Mouse (Mus musculus) neural tube, embryonic 12.5 days (tissue): Measurements from ENCODE around the gene Clec4a3. TPM values are rescaled to one million over a fixed set of nuclear protein-coding genes. Genes with fewer than 3 reads are reported as not detected.
"Not testable (repeated sequence)": the region's sequence is repeated elsewhere in the genome, so short reads cannot be mapped to it uniquely, and the experiment has no call there.

Source experiments
- ATAC-seq: fragments of 200-750 bp; cut with Nextera tagmentation; 2 replicates; pipeline ENCODE4 v1.8.0; 2017; ENCODE audit warnings: low read depth, mild to moderate bottlenecking, moderate TSS enrichment, moderate library complexity; ENCODE audit not compliant: low FRiP score
- H3K27ac ChIP-seq: fragments of 300-500 bp; sonication (generic); 2 replicates; pipeline ENCODE4 v1.5.1; 2016
- H3K27me3 ChIP-seq: fragments of 300-500 bp; sonication (generic); replicated peaks from 2 replicates; pipeline ENCODE4 v1.6.1; 2016; ENCODE audit warnings: mild to moderate bottlenecking
- H3K36me3 ChIP-seq: fragments of 300-500 bp; sonication (generic); 2 replicates; pipeline ENCODE4 v1.6.1; 2016; ENCODE audit warnings: mild to moderate bottlenecking
- H3K4me1 ChIP-seq: fragments of 300-500 bp; sonication (generic); 2 replicates; pipeline ENCODE4 v1.6.1; 2016
- H3K4me2 ChIP-seq: fragments of 300-500 bp; sonication (generic); replicated peaks from 2 replicates; pipeline ENCODE4 v1.6.1; 2016; ENCODE audit warnings: mild to moderate bottlenecking
- H3K4me3 ChIP-seq: fragments of 300-500 bp; sonication (generic); 2 replicates; pipeline ENCODE4 v1.5.1; 2016
- H3K9ac ChIP-seq: fragments of 300-500 bp; sonication (generic); 2 replicates; pipeline ENCODE4 v1.6.1; 2016; ENCODE audit warnings: mild to moderate bottlenecking
- H3K9me3 ChIP-seq: fragments of 300-500 bp; sonication (generic); 2 replicates; pipeline ENCODE4 v1.6.1; 2016; ENCODE audit warnings: mild to moderate bottlenecking
- WGBS: fragments of 180-500 bp; shearing (Covaris S2); methylation state at CpG from one replicate; pipeline ENCODE4 v1.1.7; 2016; 5-methylcytosine and 5-hydroxymethylcytosine counted together
- polyA plus RNA-seq: library from polyadenylated mRNA; unstranded; fragments of >200 nt; fragmentation: Nextera tagmentation; extraction: Ambion mirVana; gene quantifications from 2 replicates; pipeline ENCODE4 v1.2.1, GENCODE M21; 2016

Clec4a3 gene
- polyA plus RNA-seq, result 0.34 and 0.44 TPM in 2 replicates

GRCm38 (mm10) chr6:122952401-122952800, at the start of gene Clec4a3:
Gene Clec4a3 (plus strand): TSS chr6:122952515.
- no peaks in the 10 kb centered on the region for H3K9me3 ChIP-seq
- H3K4me3 ChIP-seq, result no peak within 1 kb of the TSS
- WGBS, result 83% methylated on average over 8 of the region's 8 CpGs
- ATAC-seq, result no peak
- no peaks in the 10 kb centered on the region for H3K36me3 ChIP-seq
- H3K27ac ChIP-seq, result no peak within 1 kb of the TSS
- H3K9ac ChIP-seq, result no peak within 1 kb of the TSS
- no peaks in the 10 kb centered on the region for H3K4me1 ChIP-seq
- H3K4me2 ChIP-seq, result no peak within 1 kb of the TSS
- H3K27me3 ChIP-seq, result no peaks in the 10 kb centered on the region

- Histone ChIP-seq H3K4me2 (no peak overlapping the region), H3K4me1 (no peaks in the 10 kb centered on the region), H3K4me3 (no peak overlapping the region), H3K27ac (no peak overlapping the region), H3K36me3 (no peaks in the 10 kb centered on the region), H3K27me3 (no peaks in the 10 kb centered on the region), H3K9me3 (no peaks in the 10 kb centered on the region), H3K9ac (no peak overlapping the region)
- WGBS, result 35% methylated on average over 4 of the region's 4 CpGs
- no peak for ATAC-seq
Observed at GRCm38 (mm10) chr6:122919922-122920321, 32.4 kb upstream of the Clec4a3 start.

DNA sequence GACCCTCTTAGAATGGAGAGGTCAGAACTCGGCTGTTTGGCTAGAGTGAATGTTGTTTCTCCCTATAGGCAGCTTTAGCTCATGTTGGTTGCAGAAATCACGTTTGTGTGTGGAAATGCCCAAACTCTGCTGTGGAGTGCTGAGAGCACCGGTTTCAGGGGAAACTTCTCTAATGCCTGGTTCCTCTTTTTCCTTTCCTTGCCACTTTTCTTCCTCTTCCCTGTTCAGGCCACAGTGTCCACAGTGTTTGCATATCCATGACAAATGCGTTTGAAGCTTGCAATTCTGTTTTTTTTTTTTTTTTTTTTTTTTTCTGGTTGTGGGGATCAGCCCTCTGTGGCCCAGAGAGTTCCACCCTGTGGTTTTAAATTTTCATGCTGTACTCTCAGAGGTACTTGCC, 30.9 kb upstream of the Clec4a3 start, which contains the start of gene Clec4a1:
Gene Clec4a1, plus strand, starts transcription at position 398 of the 400 bp plus-strand sequence.
- Histone ChIP-seq H3K4me3 (no peak within 1 kb of the TSS), H3K27me3 (no peaks in the 10 kb centered on the region), H3K27ac (no peak within 1 kb of the TSS), H3K4me2 (no peak within 1 kb of the TSS), H3K4me1 (no peaks in the 10 kb centered on the region), H3K9ac (no peak within 1 kb of the TSS), H3K9me3 (no peaks in the 10 kb centered on the region), H3K36me3 (no peaks in the 10 kb centered on the region)
- no peak for ATAC-seq
- WGBS, result 66% methylated on average over 4 of the region's 4 CpGs

GRCm38 (mm10) chr6:122934845-122935244, 17.5 kb upstream of the Clec4a3 start:
- H3K36me3 ChIP-seq, result no peaks in the 10 kb centered on the region
- no peaks in the 10 kb centered on the region for H3K27me3 ChIP-seq
- H3K4me1 ChIP-seq, result no peaks in the 10 kb centered on the region
- no peak overlapping the region for H3K4me2 ChIP-seq
- H3K4me3 ChIP-seq, result no peak overlapping the region
- 91% methylated on average over 3 of the region's 3 CpGs for WGBS
- no peak overlapping the region for H3K27ac ChIP-seq
- H3K9ac ChIP-seq, result no peak overlapping the region
- H3K9me3 ChIP-seq, result no peaks in the 10 kb centered on the region
- no peak for ATAC-seq

GRCm38 (mm10) chr6:122939618-122940017, 12.7 kb upstream of the Clec4a3 start:
- 83% methylated on average over 5 of the region's 5 CpGs for WGBS
- Histone ChIP-seq H3K4me2 (no peak overlapping the region), H3K27me3 (no peaks in the 10 kb centered on the region), H3K27ac (no peak overlapping the region), H3K9me3 (no peaks in the 10 kb centered on the region), H3K4me1 (no peaks in the 10 kb centered on the region), H3K4me3 (no peak overlapping the region), H3K9ac (no peak overlapping the region), H3K36me3 (no peaks in the 10 kb centered on the region)
- ATAC-seq, result no peak

DNA sequence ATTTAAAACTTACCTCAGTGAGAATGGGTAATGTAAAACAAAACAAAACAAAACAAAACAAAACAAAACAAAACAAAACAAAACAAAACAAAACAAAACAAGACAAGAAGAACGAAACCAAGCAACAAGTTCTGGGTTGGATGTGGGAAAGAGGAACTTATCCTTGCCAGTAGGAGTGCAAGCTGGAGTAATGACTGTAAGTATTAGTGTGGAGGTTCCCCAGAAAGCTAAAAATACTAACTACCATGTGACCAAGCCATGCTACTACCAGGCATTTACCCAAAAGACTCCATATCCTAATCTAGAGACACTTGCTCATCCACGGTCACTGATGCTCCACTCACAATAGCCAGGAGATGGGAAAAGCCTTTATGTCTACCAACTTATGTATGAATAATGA, 5.6 kb upstream of the Clec4a3 start:
- Histone ChIP-seq H3K27me3 (no peaks in the 10 kb centered on the region), H3K36me3 (no peaks in the 10 kb centered on the region), H3K9me3 (no peaks in the 10 kb centered on the region), H3K4me1 (no peaks in the 10 kb centered on the region), H3K4me3 (no peak overlapping the region), H3K9ac (no peak overlapping the region), H3K4me2 (no peak overlapping the region), H3K27ac (no peak overlapping the region)
- ATAC-seq, result no peak
- WGBS, result 84% methylated on average over 2 of the region's 2 CpGs

DNA sequence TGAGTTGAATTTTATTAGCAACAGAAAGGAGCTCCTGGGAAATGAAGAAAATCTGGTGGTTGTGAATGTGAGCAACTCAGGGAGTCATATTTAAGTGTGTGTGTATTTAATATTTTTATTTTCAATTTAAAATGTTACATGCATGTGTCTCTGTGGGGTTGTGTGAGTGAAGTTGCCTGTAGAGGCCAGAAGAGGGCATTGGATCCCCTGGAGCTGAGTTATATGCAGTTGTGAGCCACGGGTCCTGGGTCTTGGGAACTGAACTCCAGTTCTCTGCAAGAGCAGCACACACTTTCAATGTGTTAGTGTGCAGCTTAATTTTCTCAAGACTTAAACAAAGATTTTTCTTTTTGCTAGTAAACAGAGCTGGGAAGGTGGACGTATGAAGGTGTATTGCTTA, 12.2 kb downstream of the Clec4a3 start:
- ATAC-seq, result no peak
- Histone ChIP-seq H3K4me3 (no peak overlapping the region), H3K27ac (no peak overlapping the region), H3K4me1 (no peaks in the 10 kb centered on the region), H3K9ac (no peak overlapping the region), H3K9me3 (no peaks in the 10 kb centered on the region), H3K4me2 (no peak overlapping the region), H3K36me3 (no peaks in the 10 kb centered on the region), H3K27me3 (no peaks in the 10 kb centered on the region)
- 84% methylated on average over 2 of the region's 2 CpGs for WGBS

DNA sequence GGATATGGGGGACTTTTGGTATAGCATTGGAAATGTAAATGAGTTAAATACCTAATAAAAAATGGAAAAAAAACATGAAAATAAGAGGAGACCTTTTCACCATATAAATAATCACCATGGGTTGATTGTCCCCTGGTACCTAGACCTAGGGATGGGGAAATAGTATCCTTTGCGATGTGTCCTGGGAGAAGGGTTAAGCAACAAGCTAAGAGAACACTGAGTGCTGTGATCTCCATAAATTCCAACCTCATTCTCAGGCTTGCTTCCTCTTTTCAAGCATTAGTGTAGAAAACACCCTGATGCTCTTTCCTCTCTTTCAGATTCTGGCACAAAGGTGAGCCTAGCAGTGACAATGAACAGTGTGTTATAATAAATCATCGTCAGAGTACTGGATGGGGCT, 16.7 kb downstream of the Clec4a3 start:
- 90% methylated on average over 2 of the region's 2 CpGs for WGBS
- H3K4me1 ChIP-seq, result no peaks in the 10 kb centered on the region
- ATAC-seq, result no peak
- no peak overlapping the region for H3K4me2 ChIP-seq
- H3K27me3 ChIP-seq, result no peaks in the 10 kb centered on the region
- H3K9ac ChIP-seq, result no peak overlapping the region
- H3K4me3 ChIP-seq, result no peak overlapping the region
- no peaks in the 10 kb centered on the region for H3K9me3 ChIP-seq
- H3K36me3 ChIP-seq, result no peaks in the 10 kb centered on the region
- no peak overlapping the region for H3K27ac ChIP-seq

- Histone ChIP-seq H3K4me1 (no peaks in the 10 kb centered on the region), H3K27ac (no peak within 1 kb of the TSS), H3K4me2 (no peak within 1 kb of the TSS), H3K9me3 (peaks cover 6% of the 10 kb centered on the region), H3K9ac (no peak within 1 kb of the TSS), H3K4me3 (no peak within 1 kb of the TSS), H3K27me3 (no peaks in the 10 kb centered on the region), H3K36me3 (no peaks in the 10 kb centered on the region)
- no peak for ATAC-seq
- WGBS, result 90% methylated on average over 6 of the region's 6 CpGs
Observed at GRCm38 (mm10) chr6:122989876-122990437, 37.6 kb downstream of the Clec4a3 start, which contains the start of gene Clec4a4. Gene Clec4a4 (plus strand): TSS chr6:122990367.

DNA sequence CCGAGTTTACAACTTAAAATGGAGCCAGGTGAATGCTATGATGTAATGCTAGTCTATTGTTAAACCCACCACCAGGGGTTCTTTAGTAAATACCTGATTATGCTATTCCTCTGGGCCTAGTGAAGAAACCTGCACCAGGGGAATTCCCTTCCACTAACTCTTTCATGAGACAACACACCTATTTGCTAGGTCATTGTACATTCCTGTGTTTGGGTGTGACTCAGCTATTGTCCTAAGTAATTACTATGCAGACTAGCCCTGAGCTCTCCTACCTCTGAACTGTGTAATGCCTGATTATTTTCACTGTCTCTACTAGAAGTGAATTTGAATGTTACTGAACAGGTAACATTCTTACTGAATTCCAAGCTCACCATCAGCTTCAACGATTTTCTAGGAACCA, 52.4 kb downstream of the Clec4a3 start:
- not testable (repeated sequence) for H3K4me3 ChIP-seq, H3K36me3 ChIP-seq, H3K4me2 ChIP-seq, H3K9ac ChIP-seq, ATAC-seq, H3K4me1 ChIP-seq, H3K27me3 ChIP-seq, H3K9me3 ChIP-seq, H3K27ac ChIP-seq
- WGBS, result 79% methylated on average over 2 of the region's 2 CpGs

DNA sequence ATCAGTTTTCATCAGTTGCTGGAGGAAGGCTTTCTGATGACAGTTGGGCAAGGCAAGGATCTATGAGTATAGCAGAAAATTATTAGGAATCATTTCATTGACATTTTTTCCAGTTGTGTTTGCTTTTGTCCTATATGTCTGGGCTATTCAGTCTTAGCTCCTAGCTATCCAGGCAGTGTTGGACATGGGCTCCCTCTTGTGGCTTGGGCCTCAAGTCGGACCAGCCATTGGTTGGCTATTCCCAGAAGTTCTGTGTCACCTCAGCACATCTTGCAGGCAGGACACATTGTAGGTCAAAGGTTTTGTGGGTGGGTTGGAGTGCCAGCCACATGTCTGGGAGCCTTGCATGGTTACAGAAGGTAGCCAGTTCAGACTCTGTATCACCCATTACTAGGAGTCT, 53.3 kb downstream of the Clec4a3 start:
- Histone ChIP-seq H3K27ac (no peak overlapping the region), H3K4me2 (no peak overlapping the region), H3K36me3 (no peaks in the 10 kb centered on the region), H3K4me3 (no peak overlapping the region), H3K9ac (no peak overlapping the region), H3K27me3 (no peaks in the 10 kb centered on the region), H3K9me3 (no peaks in the 10 kb centered on the region), H3K4me1 (no peaks in the 10 kb centered on the region)
- WGBS, result 68% methylated on average over 1 of the region's 1 CpGs
- ATAC-seq, result no peak
